Mouse (Mus musculus) activated CD4-positive, CD25-positive, alpha-beta regulatory T cell (primary cell): ENCODE measurements around the gene Mchr1. TPM values are rescaled to one million over a fixed set of nuclear protein-coding genes. Genes with fewer than 3 reads are reported as not detected.

Source experiments
- polyA plus RNA-seq, 2 experiments: library from polyadenylated mRNA; unstranded; fragments of 100-300 nt; shearing (Covaris generic); gene quantifications; one replicate each; pipeline ENCODE4 v1.2.1; 2017

The Mchr1 gene
- under 1 TPM in 1 of 2 experiments, not detected in 1; 0.07 TPM for polyA plus RNA-seq

GRCm38 (mm10) chr15:81235086-81235920, at the start of gene Mchr1:
Gene Mchr1 (plus strand): TSS chr15:81235499.

GRCm38 (mm10) chr15:81190630-81191178, 44.6 kb upstream of the Mchr1 start, which contains the start of gene Mrtfa:
Gene Mrtfa (minus strand): TSS chr15:81190757.

Other genes with a start within 250 kb of the Mchr1 start
- gene Mrtfa, start 44.7 kb upstream of the Mchr1 start, polyA plus RNA-seq: 10 to 100 TPM; 73.0 to 81.7 TPM
- 10 to 100 TPM; 45.6 to 70.3 TPM for gene Slc25a17, start 125.3 kb downstream of the Mchr1 start, polyA plus RNA-seq
- 100 to 1,000 TPM in 1 of 2 experiments, 10 to 100 TPM in 1; 92.2 to 103 TPM for gene St13, start 164.6 kb downstream of the Mchr1 start, polyA plus RNA-seq
- gene Xpnpep3, start 164.6 kb downstream of the Mchr1 start, polyA plus RNA-seq: 1 to 10 TPM; 4.9 to 8.4 TPM
- gene Dnajb7, start 172.8 kb downstream of the Mchr1 start, polyA plus RNA-seq: 1 to 10 TPM in 1 of 2 experiments, under 1 TPM in 1; 0.73 to 1.9 TPM
- gene Rbx1, start 230.8 kb downstream of the Mchr1 start, polyA plus RNA-seq: 100 to 1,000 TPM; 346 to 377 TPM